Mouse (Mus musculus) splenic B cell, adult 2 months (primary cell): ENCODE measurements around the gene Bmpr1a.
A peak's percentile ranks its signal among the peaks of the same experiment; 100 is the strongest.

ENCODE experiments used
- DNase-seq: peaks from one replicate; pipeline ENCODE4 v3.0.0-alpha.2; 2011; ENCODE audit warnings: low read depth, low spot score
- H3K27me3 ChIP-seq: 2 replicates; pipeline ENCODE4 v1.6.1; 2012; ENCODE audit warnings: mild to moderate bottlenecking, low read length, moderate library complexity, mixed read lengths; ENCODE audit not compliant: control insufficient read depth, poor library complexity, insufficient read depth, severe bottlenecking
- H3K36me3 ChIP-seq: 2 replicates; pipeline ENCODE4 v1.6.1; 2012; ENCODE audit warnings: mild to moderate bottlenecking, low read length, moderate library complexity, mixed read lengths; ENCODE audit not compliant: control insufficient read depth, poor library complexity, insufficient read depth, severe bottlenecking

Gene Bmpr1a

GRCm38 (mm10) chr14:34410716-34411115, 92.4 kb downstream of the Bmpr1a start:
- no peak for DNase-seq
- Histone ChIP-seq H3K36me3 (no peaks in the 10 kb centered on the region), H3K27me3 (no peaks in the 10 kb centered on the region)

GRCm38 (mm10) chr14:34403424-34403823, 99.7 kb downstream of the Bmpr1a start:
- Histone ChIP-seq H3K27me3 (no peaks in the 10 kb centered on the region), H3K36me3 (no peaks in the 10 kb centered on the region)
- no peak for DNase-seq

- Histone ChIP-seq H3K27me3 (no peaks in the 10 kb centered on the region), H3K36me3 (no peaks in the 10 kb centered on the region)
- DNase-seq, result no peak
Observed at GRCm38 (mm10) chr14:34402871-34403270, 100.3 kb downstream of the Bmpr1a start.

- H3K36me3 ChIP-seq, result no peaks in the 10 kb centered on the region
- peak; percentile 87 for DNase-seq
- no peaks in the 10 kb centered on the region for H3K27me3 ChIP-seq
Observed at GRCm38 (mm10) chr14:34401135-34401534, 102.0 kb downstream of the Bmpr1a start.

- no peak for DNase-seq
- H3K27me3 ChIP-seq, result no peaks in the 10 kb centered on the region
- H3K36me3 ChIP-seq, result no peaks in the 10 kb centered on the region
Observed at GRCm38 (mm10) chr14:34400021-34400420, 103.1 kb downstream of the Bmpr1a start.

GRCm38 (mm10) chr14:34399301-34399700, 103.8 kb downstream of the Bmpr1a start:
- Histone ChIP-seq H3K27me3 (no peaks in the 10 kb centered on the region), H3K36me3 (no peaks in the 10 kb centered on the region)
- no peak for DNase-seq

GRCm38 (mm10) chr14:34398901-34399300, 104.2 kb downstream of the Bmpr1a start:
- no peak for DNase-seq
- Histone ChIP-seq H3K36me3 (no peaks in the 10 kb centered on the region), H3K27me3 (no peaks in the 10 kb centered on the region)

GRCm38 (mm10) chr14:34397871-34398270, 105.3 kb downstream of the Bmpr1a start:
- DNase-seq, result no peak
- no peaks in the 10 kb centered on the region for H3K36me3 ChIP-seq

GRCm38 (mm10) chr14:34393295-34393694, 109.8 kb downstream of the Bmpr1a start:
- H3K27me3 ChIP-seq, result no peaks in the 10 kb centered on the region
- H3K36me3 ChIP-seq, result no peaks in the 10 kb centered on the region
- DNase-seq, result no peak

More at GRCm38 (mm10) chr14:34397871-34398270, 105.3 kb downstream of the Bmpr1a start:
- H3K27me3 ChIP-seq, result no peaks in the 10 kb centered on the region

- H3K27me3 ChIP-seq, result no peaks in the 10 kb centered on the region
- no peaks in the 10 kb centered on the region for H3K36me3 ChIP-seq
- no peak for DNase-seq
Observed at GRCm38 (mm10) chr14:34382921-34383704, 120.0 kb downstream of the Bmpr1a start.

- no peak for DNase-seq
- Histone ChIP-seq H3K27me3 (no peaks in the 10 kb centered on the region), H3K36me3 (no peaks in the 10 kb centered on the region)
Observed at GRCm38 (mm10) chr14:34378560-34379331, 124.4 kb downstream of the Bmpr1a start.

GRCm38 (mm10) chr14:34377121-34377520, 126.0 kb downstream of the Bmpr1a start:
- H3K36me3 ChIP-seq, result no peaks in the 10 kb centered on the region
- H3K27me3 ChIP-seq, result no peaks in the 10 kb centered on the region
- DNase-seq, result no peak

GRCm38 (mm10) chr14:34375941-34376340, 127.2 kb downstream of the Bmpr1a start:
- DNase-seq, result no peak
- Histone ChIP-seq H3K36me3 (no peaks in the 10 kb centered on the region), H3K27me3 (no peaks in the 10 kb centered on the region)

GRCm38 (mm10) chr14:34375415-34375904, 127.7 kb downstream of the Bmpr1a start, which contains the start of gene Mmrn2:
TSS of gene Mmrn2 (plus strand) at chr14:34375465.
- Histone ChIP-seq H3K36me3 (no peaks in the 10 kb centered on the region), H3K27me3 (no peaks in the 10 kb centered on the region)
- DNase-seq, result no peak

GRCm38 (mm10) chr14:34374577-34374976, 128.6 kb downstream of the Bmpr1a start, which contains the start of gene Sncg:
TSS of gene Sncg (minus strand) at chr14:34374789.
- no peak for DNase-seq
- no peaks in the 10 kb centered on the region for H3K36me3 ChIP-seq
- no peaks in the 10 kb centered on the region for H3K27me3 ChIP-seq
